Mouse (Mus musculus) right cerebral cortex, postnatal 25 days (tissue): ENCODE measurements around the gene Arap1.
A peak's percentile ranks its signal among the peaks of the same experiment; 100 is the strongest.

Source experiments
- DNase-seq: peaks from one replicate; pipeline ENCODE4 v3.0.0; 2022

Gene Arap1

DNA sequence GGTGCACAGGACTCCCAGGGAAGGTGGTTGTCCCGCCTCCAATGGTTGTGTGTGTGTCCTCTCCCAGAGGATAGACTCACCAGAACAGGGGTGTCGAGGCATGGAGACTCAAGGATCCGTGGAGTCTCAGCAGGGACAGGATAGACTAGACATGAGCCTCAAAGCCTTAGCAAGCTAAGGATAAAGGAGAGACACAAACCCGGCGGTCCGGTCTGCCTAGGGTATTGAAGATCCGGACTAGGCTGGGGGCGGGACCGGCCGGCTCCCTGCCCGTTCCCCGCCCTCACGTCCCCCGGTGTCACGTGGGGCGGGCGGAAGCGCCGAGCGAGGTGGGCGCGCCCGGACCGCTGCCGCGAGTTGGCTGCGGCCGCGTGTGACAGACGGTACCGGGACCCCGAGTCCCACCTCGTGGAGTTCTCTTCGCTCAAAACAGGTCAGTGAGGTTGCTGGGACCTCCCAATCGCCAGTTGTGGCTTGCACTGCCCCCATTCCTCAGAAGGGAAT is at the start of gene Arap1:
TSS of gene Arap1 (plus strand) at position 301 of the 504 bp plus-strand sequence.
- peak; percentile 37 for DNase-seq

DNA sequence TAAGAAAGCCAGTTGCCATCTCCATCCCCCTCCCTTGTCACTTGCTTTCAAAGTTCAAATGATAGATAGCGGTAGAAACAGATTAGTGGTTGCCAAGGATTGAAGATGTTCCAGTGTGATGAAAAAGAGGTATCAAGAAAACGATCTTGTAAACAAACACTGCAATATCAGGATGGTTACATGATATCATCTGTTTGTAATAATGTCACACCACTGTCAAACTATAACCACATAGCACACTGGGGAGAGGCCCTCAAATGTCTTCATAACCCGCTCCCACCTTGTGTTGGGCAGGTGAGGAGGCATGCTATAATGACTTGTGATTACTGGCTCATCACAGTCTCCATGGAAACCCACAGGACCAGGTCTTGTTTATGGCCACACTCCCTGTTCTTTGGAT is 49.5 kb upstream of the Arap1 start:
- no peak for DNase-seq

DNA sequence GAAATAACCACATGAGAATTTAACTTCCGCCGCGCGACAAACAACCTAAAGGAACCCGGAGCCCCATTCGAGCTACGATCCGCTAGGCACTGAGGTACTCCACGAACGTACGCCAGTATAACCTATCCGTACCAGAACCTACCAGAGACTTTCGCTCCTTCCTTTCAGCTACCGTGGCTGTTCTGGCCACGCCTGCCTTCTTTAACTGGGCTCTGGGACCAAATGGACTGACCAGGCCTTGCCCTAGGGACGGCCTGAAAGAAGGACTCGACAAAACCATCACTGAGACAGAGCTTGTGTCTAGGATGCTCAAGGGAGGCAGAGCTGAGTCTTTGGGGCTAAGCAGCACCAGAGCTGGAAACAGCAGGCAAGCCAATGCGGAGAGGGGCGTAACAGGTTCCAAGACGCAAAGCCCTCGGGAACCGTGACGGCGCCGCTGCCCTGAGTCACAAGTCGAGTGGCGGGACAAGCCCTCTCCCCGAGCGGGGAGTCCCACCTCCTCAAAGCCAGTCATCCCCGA is 46.4 kb upstream of the Arap1 start:
- DNase-seq: peak; percentile 58

- peak; percentile 93 for DNase-seq
Measured at GRCm38 (mm10) chr7:101301881-101302456, 45.9 kb upstream of the Arap1 start, which contains the start of gene Atg16l2. Gene Atg16l2, minus strand, starts transcription at chr7:101302251.

GRCm38 (mm10) chr7:101302691-101303090 is 45.2 kb upstream of the Arap1 start:
- no peak for DNase-seq

DNA sequence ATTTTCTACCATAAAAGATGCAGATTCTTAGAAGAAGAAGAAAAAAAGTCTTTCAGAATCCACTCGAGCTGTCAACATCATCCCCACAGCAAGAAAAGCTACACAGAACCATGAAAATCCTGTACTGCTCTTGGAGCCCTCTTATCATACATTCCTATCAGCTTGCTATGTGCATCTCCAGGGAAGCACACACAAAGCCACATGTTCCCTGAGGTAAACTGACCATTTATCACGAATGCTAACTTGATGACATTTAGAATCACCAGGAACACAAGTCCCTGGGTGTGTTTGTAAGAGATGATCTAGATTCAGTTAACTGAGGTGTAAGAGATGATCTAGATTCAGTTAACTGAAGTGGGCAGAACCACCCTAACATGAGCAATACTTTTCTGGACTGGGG is 41.0 kb upstream of the Arap1 start:
- no peak for DNase-seq

DNA sequence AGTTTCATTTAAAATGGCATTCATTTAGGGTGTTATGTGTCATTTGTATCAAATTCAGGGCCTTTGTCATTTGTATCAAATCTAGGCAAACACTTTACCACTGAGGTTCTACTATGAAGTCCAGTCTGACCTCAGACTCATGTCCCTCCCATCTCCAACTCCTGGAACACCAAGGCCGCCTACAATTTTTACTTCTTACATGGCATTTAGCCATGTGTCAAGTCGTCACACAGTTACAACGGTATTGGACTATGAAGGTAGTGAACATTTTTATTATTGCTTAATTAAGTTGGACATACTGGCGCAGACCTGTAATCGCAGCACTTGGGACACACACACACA is 37.9 kb upstream of the Arap1 start:
- no peak for DNase-seq

DNA sequence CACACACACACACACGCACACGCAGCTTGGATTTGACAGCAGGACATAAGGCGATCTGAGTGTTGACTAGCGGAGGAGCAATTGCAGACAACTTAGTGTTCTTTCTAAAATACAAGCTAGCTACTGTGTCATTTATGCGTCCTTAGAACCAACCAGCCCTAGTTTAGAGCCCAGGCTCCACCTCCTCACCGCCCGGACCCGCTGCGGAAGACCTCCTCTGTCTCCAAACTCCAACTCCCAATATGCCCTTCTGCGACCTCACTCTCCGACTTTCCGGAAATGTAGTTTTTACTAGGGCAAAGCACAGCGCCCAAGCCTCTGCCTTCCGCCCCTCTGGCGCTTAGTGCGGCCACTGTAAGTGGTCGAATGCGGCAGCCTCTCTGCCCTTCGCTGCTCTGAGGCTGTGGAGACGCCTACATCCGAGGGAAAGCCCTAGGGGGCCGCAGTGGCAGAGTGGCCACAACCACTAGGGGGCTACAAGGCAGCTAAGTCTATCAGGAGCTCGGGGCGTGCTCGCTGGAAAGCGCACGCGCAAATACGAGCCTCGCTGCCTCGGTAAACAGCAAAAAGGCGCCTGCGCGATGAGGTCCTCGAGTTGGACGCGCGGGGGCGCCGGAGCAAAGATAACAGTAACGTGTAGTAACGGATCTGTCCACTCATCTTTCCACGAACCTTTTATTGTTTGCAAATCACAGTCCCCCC is 37.4 kb upstream of the Arap1 start:
- peak; percentile 98 for DNase-seq

DNA sequence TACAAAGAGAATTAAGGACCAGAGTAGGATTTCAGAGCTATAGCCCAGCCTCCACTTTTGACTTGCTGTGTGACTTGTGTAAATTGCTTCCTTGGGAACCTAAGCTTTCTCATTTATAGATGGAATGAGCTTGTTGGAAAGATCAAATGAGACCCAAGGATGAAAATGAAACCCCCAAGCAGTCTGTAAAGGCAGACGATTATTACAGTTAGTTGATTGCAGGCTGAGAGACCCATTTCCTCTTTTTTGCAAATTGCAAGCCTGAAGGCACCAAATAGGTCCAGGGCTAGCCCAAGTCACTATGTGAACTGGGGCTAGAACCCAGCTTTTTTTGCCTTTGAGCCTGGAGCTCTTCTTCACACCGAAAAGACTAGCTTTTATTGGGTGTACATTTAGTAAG is 36.8 kb upstream of the Arap1 start:
- no peak for DNase-seq

DNA sequence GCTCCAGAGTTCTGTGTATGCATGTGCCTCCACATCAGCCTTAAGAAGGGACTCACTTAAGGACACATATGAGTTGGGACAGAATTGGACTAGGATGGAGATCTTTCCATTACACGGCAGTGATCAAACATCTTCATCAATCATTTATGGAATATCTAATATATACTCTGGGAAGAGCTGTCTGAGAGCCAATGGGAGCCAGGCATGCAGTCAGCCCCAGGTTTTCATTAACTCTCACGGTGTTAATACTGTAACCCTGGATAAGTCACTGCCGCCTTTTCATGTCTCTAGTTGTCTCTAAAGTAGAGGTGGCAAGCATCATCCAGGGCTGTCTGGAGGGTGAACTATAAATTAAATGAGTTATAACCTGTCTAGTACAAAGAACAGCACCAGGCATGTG is 34.8 kb upstream of the Arap1 start:
- no peak for DNase-seq

DNA sequence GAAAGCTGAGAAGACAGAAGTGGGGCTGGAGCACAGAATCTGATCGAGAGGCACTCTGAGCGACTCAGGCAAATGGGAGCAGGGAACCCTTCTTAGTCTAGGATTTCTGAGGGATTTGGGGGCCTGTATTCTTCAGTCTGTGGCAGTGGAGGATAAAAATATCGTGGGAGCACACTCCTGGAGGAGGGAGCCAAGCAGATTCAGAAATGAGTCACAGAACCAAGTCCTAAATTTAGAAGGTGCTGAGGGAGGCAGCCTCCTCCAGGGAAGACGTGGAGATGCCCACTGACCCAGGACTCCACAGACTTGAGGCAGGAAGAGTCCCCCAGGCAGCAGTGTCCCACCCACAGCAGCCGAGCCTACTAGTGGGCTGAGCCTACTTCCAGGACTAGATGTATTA is 33.5 kb upstream of the Arap1 start:
- DNase-seq: peak; percentile 57

DNA sequence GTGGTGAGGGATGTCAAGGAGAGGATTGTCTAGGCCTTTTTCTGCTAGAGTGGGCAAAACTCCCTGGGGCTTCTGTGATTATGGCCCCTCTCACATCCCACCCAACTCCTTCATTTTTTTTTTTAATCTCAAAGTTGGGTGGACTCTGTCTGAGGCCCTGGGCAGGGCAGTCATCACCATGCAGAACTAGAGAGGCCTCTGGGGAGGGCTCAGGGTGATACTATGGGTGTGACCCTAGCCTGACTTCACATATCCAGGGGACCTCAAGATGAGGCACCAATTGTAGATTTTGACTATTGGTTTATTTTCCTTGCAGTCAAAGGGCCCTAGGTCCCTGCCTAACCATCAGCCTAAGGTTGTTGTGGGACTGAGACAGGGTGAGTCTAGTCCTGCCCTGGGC is 32.2 kb upstream of the Arap1 start:
- no peak for DNase-seq

GRCm38 (mm10) chr7:101316591-101317001 is 31.3 kb upstream of the Arap1 start:
- DNase-seq: no peak

- DNase-seq: no peak
Measured at GRCm38 (mm10) chr7:101317014-101317413, 30.9 kb upstream of the Arap1 start, which contains the start of gene Stard10. Gene Stard10, plus strand, starts transcription at chr7:101317086.

DNA sequence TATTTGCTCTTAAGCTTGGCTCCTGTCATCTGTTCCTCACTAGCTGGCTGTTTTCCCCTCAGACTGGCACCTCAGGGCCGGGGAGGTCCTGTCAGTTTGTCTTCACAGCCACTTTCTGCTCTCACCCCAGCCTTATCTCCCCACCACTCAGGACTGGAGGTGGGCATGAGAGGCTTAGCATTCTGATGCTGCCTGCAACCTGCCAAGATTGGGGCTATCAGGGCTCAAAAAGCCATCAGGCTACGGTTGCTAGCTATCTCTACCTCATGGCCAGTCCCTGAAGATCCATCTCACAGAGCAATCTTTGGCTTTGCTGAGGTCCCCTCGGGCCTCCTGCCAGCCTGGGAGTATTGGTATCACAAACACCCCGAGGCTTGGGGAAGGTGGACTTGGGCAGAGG is 29.0 kb upstream of the Arap1 start:
- DNase-seq: no peak

DNA sequence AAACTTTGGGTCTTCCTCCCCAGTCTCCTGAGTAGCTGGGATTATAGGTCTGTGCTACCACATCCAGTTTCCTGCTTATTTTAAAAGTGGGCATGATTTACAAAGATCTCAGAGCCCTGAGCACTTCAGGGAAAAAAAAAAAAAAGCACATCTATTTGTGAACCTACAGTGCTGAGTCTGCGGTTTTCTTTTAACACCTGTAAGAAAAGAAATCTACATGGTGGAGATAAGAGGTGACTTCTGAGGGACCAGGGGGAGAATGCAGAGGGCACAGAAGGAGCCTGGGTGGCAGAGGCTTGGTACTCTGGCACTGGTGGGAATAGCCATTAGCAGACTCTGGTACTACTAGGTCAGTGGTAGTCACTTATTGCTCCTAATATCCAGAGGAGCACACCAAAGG is 28.1 kb upstream of the Arap1 start:
- no peak for DNase-seq

DNA sequence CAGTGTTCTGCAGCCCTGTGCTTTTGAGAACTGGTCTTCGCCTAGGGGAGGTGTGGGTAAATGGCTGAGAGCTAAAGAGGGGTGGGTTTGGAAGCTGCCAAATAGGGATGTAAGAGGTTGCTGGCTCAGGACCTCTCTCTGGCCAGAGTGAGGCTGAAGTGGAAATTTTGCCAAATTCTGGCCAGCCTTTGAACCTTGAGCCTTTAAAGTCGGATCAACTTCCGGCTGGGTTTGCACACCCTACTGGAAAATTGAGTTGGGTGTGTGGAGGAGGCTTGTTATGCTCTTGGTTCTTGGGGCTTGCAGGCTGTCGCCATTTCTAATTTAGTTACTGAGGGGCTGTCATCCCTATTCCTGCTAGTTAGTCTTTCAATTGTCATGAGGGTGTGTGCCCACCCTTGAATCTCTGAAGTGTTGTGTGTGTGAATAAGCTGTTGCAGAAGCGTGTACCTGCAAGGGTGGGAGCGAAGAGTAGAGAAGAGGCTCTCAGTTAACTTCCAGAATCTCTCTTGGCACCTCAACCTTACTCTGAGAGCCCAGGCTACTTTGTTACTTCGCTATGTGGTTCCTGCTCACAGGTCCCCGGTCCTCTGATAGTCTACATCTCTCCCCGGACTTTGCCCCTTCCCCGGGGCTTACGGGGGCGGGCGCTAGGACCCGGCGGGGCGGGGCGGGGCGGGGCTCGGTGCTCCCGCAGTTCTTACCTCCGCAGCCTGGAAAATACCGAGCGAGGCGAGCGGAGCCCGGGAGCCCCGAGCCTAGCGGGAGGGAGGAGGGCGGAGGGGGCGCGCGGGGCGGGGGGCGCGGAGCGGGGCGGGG is 27.3 kb upstream of the Arap1 start:
- peak; percentile 60 for DNase-seq

DNA sequence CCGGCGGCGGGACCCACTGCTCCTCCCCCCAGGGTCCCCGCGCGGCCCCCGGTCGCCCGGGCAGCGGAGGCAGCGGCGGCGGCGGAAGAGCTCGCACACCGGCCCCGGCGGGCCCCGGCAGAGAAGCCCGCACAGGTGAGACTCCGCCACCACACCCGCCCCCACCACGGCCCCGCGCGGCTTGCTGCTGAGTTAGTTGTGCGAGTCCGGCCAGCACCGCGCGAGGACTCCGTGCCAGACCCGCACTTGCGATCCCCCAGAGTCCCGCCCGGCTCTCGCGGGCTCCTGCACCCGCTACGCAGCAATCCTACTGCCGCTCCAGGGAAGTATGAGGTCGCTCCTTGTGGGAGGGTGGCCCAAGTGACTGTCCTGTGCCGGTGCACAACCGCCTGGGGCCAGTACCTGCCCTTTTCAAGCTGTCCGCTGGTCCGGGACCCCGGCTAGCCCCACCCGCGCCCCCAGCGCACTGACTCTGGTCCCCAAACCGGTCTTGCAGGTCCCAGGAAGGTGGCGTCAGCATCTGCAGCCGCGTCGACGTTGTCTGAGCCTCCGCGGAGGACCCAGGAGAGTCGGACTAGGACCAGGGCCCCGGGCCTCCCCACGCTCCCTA is 26.5 kb upstream of the Arap1 start:
- DNase-seq: peak; percentile 37

GRCm38 (mm10) chr7:101323141-101323594 is 24.7 kb upstream of the Arap1 start:
- DNase-seq: no peak

- DNase-seq: no peak
Measured at GRCm38 (mm10) chr7:101324142-101324962, 23.5 kb upstream of the Arap1 start.

DNA sequence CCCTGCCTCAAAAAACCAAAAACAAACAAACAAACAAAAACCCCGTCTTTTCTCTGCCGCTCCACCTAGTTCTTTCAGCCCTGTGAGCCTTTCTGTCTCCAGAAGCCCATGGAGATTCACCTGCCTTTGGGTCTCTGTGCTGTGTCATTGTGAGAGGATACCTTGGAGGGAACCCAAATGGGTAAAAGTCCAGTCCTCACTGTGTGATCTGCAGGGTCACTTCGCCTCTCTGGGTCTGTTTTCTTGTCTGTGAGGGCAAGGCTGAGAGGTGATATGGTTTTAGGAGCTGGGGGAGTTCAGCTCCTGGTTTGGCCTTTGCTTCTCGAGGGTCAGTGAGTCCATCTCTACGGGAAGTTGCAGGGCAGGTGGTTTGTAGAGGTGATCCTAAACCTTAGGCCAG is 21.9 kb upstream of the Arap1 start:
- no peak for DNase-seq

DNA sequence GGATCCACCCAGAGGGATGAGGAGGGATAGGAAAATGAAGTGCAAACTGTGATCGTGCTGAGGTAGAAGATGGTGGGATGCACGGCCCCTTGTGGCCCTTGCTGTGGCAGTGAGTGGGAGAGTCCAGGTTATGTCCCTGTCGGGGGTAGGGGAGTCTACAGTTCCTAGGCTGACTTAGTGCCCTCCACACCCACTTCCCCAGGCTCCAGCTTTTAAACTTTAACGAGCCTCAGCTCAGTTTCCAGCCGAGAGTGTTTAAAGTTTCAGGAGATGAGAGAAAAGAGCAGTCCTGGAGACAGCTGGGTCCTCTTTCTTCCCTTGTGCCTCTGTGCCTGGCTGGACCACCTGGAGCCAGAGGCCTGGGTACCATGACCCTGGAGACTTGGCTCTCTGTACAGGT is 20.6 kb upstream of the Arap1 start:
- no peak for DNase-seq
